Mouse (Mus musculus): ENCODE results near the gene Prelid1. TPM values are rescaled to one million over a fixed set of nuclear protein-coding genes. Genes with fewer than 3 reads are reported as not detected.

Gene Prelid1
- polyA plus RNA-seq, 1 experiment from 2014 or later, result 510 TPM

DNA sequence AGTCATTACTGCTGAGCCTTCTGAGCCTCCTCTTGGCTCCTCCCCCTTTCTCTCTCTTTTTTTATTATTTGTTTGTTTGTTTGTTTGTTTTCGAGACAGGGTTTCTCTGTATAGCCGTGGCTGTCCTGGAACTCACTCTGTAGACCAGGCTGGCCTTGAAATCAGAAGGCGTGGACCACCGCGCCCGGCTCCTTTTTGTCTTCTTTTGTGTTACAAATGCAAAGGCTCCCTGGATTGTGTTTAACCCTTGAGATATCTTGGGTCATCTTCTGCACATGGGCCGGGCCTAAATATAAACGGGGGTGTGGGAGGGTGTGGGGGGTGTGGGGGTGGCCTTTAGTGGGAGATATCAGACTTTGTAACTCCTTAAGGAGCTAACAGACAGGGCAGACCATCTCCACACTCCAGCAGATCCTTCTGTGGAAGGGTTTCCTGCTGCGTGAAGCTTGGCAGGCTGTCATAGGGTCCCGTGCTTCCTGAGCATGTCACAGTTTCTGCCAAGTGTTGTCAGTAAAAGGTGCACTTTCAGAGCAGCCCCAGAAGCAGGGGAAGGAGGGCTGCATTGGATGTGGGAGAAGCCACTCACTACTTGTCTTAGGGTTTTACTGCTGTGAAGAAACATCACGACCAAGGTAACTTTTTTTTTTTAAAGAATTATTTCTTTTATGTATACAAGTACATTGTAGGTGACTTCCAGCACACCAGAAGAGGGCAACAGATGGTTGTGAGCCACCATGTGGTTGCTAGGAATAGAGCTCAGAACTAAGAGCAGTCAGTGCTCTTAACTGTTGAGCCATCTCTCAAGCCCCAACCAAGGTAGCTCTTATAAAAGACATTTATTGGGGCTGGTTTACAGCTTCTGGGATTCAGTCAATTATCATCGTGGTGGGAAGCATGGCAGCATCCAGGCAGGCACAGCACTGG is 18.1 kb downstream of the Prelid1 start:
- H3K9me3 ChIP-seq, result no peaks in the 10 kb centered on the region
- H3K27me3 ChIP-seq (ENCODE audit: insufficient read depth, poor library complexity, severe bottlenecking), result no peaks in the 10 kb centered on the region
- H3K4me3 ChIP-seq, result no peak overlapping the region
- no peak overlapping the region for H3K27ac ChIP-seq
- DNase-seq (ENCODE audit: low spot score), result no peak
- H3K4me1 ChIP-seq (replicated peaks), result peaks cover 12% of the 10 kb centered on the region
- WGBS, result 67% methylated on average over 12 of the region's 12 CpGs
- H3K36me3 ChIP-seq, result no peaks in the 10 kb centered on the region

- Histone ChIP-seq H3K27ac (no peak overlapping the region), H3K9me3 (no peaks in the 10 kb centered on the region), H3K4me1 (replicated peaks) (peaks cover 12% of the 10 kb centered on the region), H3K4me3 (no peak overlapping the region), H3K36me3 (peaks cover 8% of the 10 kb centered on the region), H3K27me3 (ENCODE audit: insufficient read depth, poor library complexity, severe bottlenecking) (no peaks in the 10 kb centered on the region)
- WGBS, result 44% methylated on average over 2 of the region's 2 CpGs
- no peak for DNase-seq (ENCODE audit: low spot score)
Observed at GRCm38 (mm10) chr13:55339259-55339658, 19.0 kb downstream of the Prelid1 start.

GRCm38 (mm10) chr13:55342469-55342868 is 22.2 kb downstream of the Prelid1 start:
- Histone ChIP-seq H3K9me3 (no peaks in the 10 kb centered on the region), H3K27me3 (ENCODE audit: insufficient read depth, poor library complexity, severe bottlenecking) (no peaks in the 10 kb centered on the region), H3K36me3 (peaks cover 40% of the 10 kb centered on the region), H3K27ac (0 out of 2 replicates have a peak overlapping the region, but pooled peaks have one; percentile 16), H3K4me1 (replicated peaks) (peaks cover 5% of the 10 kb centered on the region), H3K4me3 (no peak overlapping the region)
- WGBS, result 41% methylated on average over 11 of the region's 11 CpGs
- no peak for DNase-seq (ENCODE audit: low spot score)

DNA sequence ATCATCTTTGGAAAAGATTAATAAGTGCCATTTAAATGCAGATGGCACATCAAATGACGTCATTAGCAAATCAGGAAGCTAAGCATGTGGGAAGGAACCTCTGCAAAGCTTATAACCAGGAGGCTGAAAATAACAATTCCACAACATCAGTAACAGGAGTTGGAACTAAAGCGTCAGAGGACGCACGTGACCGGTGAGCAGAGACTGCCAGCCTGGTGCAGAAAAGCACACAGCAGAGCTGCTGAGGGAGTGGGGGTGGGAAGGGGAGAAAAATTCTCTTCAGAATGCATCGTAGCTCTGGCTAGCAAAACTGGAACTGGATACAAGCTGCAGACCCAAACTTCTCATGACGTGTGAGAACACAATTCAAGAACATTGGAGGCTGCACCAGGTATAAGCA is 24.0 kb downstream of the Prelid1 start:
- Histone ChIP-seq H3K9me3 (no peaks in the 10 kb centered on the region), H3K36me3 (peaks cover 58% of the 10 kb centered on the region), H3K27me3 (ENCODE audit: insufficient read depth, poor library complexity, severe bottlenecking) (no peaks in the 10 kb centered on the region), H3K4me1 (replicated peaks) (no peaks in the 10 kb centered on the region), H3K27ac (no peak overlapping the region), H3K4me3 (no peak overlapping the region)
- no peak for DNase-seq (ENCODE audit: low spot score)
- WGBS, result 91% methylated on average over 7 of the region's 7 CpGs

DNA sequence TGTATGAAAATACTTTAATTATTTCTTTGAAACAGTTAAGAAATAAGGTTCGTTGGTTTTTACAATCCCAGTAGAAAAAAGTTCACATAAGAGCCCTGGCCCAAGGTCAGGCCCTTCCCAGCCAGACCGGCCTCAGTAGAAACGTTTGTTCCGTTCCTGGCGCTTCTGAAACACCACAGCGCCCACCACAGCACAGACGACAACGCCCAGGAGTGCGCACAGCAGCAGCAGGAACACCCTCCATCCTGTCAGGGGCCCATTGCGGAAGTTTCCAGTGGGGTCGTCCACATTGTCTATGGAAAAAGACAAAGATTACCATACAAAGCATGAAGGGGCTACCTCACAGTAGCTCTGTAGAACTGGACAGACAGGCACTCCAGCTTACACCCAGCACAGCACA is 26.4 kb downstream of the Prelid1 start:
- Histone ChIP-seq H3K36me3 (peaks cover 81% of the 10 kb centered on the region), H3K9me3 (no peaks in the 10 kb centered on the region), H3K4me1 (replicated peaks) (no peaks in the 10 kb centered on the region), H3K4me3 (no peak overlapping the region), H3K27me3 (ENCODE audit: insufficient read depth, poor library complexity, severe bottlenecking) (no peaks in the 10 kb centered on the region), H3K27ac (no peak overlapping the region)
- WGBS, result 91% methylated on average over 11 of the region's 11 CpGs
- DNase-seq (ENCODE audit: low spot score), result no peak

DNA sequence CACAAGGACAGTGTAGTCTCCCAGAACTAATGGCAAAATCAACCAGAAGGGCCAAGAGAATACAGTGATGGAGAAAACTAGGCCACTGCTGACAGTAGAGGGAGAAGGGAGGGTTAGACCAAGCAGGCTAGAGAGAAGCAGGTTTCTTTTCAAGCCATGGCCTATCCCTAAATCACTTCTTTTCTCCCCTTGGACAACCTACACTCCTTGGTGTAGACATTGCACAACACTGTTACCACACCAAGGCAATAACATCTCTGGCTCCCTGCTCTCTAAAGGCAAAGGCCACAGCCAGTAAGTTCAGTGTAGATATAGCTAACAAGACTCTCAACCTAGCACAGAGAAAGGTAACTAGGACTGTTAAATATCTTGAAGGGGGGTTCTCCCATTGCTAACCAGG is 40.8 kb downstream of the Prelid1 start:
- DNase-seq (ENCODE audit: low spot score), result no peak
- H3K4me3 ChIP-seq, result peak overlapping the region; percentile 92
- H3K36me3 ChIP-seq, result peaks cover 51% of the 10 kb centered on the region
- H3K9me3 ChIP-seq, result no peaks in the 10 kb centered on the region
- no peak overlapping the region; the same call in 1 of the 2 replicates for H3K27ac ChIP-seq
- H3K4me1 ChIP-seq (replicated peaks), result peaks cover 21% of the 10 kb centered on the region
- H3K27me3 ChIP-seq (ENCODE audit: insufficient read depth, poor library complexity, severe bottlenecking), result no peaks in the 10 kb centered on the region

GRCm38 (mm10) chr13:55361974-55362452 is 41.7 kb downstream of the Prelid1 start:
- Histone ChIP-seq H3K36me3 (peaks cover 43% of the 10 kb centered on the region), H3K27ac (peak overlapping the region; percentile 92), H3K4me1 (replicated peaks) (peaks cover 21% of the 10 kb centered on the region), H3K27me3 (ENCODE audit: insufficient read depth, poor library complexity, severe bottlenecking) (no peaks in the 10 kb centered on the region), H3K9me3 (no peaks in the 10 kb centered on the region), H3K4me3 (peak overlapping the region; percentile 92)
- no peak for DNase-seq (ENCODE audit: low spot score)
- WGBS, result under 1% methylated on average over 32 of the region's 32 CpGs

- WGBS, result under 1% methylated on average over 35 of the region's 35 CpGs
- Histone ChIP-seq H3K27me3 (ENCODE audit: insufficient read depth, poor library complexity, severe bottlenecking) (0 out of 2 replicates have a peak, but pooled peaks cover 3% of the 10 kb centered on the region), H3K27ac (peak within 1 kb of the TSS; percentile 92), H3K36me3 (peaks cover 37% of the 10 kb centered on the region), H3K9me3 (no peaks in the 10 kb centered on the region), H3K4me1 (replicated peaks) (peaks cover 21% of the 10 kb centered on the region), H3K4me3 (peak within 1 kb of the TSS; percentile 92)
- peak; percentile 97 for DNase-seq (ENCODE audit: low spot score)
Observed at GRCm38 (mm10) chr13:55362453-55363060, 42.3 kb downstream of the Prelid1 start, which contains the start of gene Lman2. TSS of gene Lman2 (minus strand) at chr13:55362783.

- peaks cover 21% of the 10 kb centered on the region for H3K27me3 ChIP-seq (ENCODE audit: insufficient read depth, poor library complexity, severe bottlenecking)
- H3K9me3 ChIP-seq, result no peaks in the 10 kb centered on the region
- peaks cover 13% of the 10 kb centered on the region for H3K4me1 ChIP-seq (replicated peaks)
- H3K36me3 ChIP-seq, result no peaks in the 10 kb centered on the region
- H3K27ac ChIP-seq, result no peak overlapping the region
- no peak for DNase-seq (ENCODE audit: low spot score)
- WGBS, result 77% methylated on average over 7 of the region's 7 CpGs
- no peak overlapping the region for H3K4me3 ChIP-seq
Observed at GRCm38 (mm10) chr13:55368401-55368800, 48.1 kb downstream of the Prelid1 start.

DNA sequence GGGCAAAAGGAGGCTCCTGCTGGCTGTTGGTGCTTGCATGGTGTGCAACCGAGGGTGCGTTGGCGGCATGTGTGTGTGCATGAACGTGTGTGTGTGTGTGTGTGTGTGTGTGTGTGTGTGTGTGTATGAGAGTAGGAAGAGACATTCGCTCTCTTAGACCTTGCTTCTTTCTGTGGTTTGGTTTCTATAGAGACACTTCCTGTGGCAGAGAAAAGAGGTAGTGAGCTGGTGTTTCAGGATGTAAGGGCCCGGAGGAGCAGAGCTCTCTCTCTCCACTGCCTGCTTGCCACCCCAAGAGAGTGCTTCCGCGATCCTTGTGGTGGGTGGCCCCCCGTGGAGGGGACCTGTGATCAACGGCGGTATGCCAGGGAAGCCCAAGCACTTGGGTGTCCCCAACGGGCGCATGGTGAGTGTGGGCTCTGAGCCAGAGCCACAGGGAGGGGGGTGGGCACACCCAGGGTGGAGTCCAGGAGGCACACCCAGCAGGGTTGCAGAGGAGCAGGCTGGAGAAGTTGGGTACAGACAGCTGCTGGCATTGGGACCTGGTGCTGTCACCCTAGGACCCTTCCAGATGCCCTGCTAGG is 49.3 kb downstream of the Prelid1 start, which contains the start of gene Rgs14:
Gene Rgs14, plus strand, starts transcription at position 202 of the 584 bp plus-strand sequence.
- Histone ChIP-seq H3K36me3 (no peaks in the 10 kb centered on the region), H3K4me1 (replicated peaks) (peaks cover 13% of the 10 kb centered on the region), H3K27ac (peak within 1 kb of the TSS; percentile 51; the same call in 1 of the 2 replicates), H3K4me3 (no peak within 1 kb of the TSS), H3K9me3 (no peaks in the 10 kb centered on the region), H3K27me3 (ENCODE audit: insufficient read depth, poor library complexity, severe bottlenecking) (peaks cover 30% of the 10 kb centered on the region)
- no peak for DNase-seq (ENCODE audit: low spot score)
- WGBS, result 63% methylated on average over 13 of the region's 13 CpGs

DNA sequence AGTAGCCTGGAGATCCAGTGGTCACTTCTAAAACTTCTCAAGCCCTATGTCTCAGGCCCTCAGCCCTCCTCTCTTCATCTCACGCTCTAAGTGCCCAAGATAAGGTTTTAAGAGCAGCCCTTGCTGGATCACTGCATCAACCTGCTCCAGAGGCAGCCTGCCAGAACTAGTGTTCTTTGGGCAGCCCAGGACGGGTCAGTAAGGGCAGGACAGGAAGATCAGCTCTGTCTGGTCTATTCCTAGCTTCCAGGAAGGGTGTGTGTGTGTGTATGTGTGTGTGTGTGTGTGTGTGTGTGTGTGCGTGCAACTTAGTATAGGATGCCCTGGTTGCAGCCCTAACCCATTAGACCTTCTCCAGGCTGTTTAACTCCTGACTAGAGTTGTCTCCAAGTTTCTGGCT is 49.9 kb downstream of the Prelid1 start:
- no peak for DNase-seq (ENCODE audit: low spot score)
- peaks cover 30% of the 10 kb centered on the region for H3K27me3 ChIP-seq (ENCODE audit: insufficient read depth, poor library complexity, severe bottlenecking)
- no peak overlapping the region for H3K4me3 ChIP-seq
- no peaks in the 10 kb centered on the region for H3K9me3 ChIP-seq
- H3K36me3 ChIP-seq, result no peaks in the 10 kb centered on the region
- WGBS, result 69% methylated on average over 3 of the region's 3 CpGs
- H3K27ac ChIP-seq, result no peak overlapping the region
- H3K4me1 ChIP-seq (replicated peaks), result peaks cover 13% of the 10 kb centered on the region

GRCm38 (mm10) chr13:55371007-55371681 is 50.8 kb downstream of the Prelid1 start:
- Histone ChIP-seq H3K4me1 (replicated peaks) (peaks cover 13% of the 10 kb centered on the region), H3K27me3 (ENCODE audit: insufficient read depth, poor library complexity, severe bottlenecking) (peaks cover 34% of the 10 kb centered on the region), H3K9me3 (no peaks in the 10 kb centered on the region), H3K36me3 (no peaks in the 10 kb centered on the region), H3K4me3 (no peak overlapping the region), H3K27ac (peak overlapping the region; percentile 40; the same call in 1 of the 2 replicates)
- WGBS, result 68% methylated on average over 8 of the region's 8 CpGs
- no peak for DNase-seq (ENCODE audit: low spot score)
